Mouse (Mus musculus) heart, embryonic 16.5 days (tissue): ENCODE data around the gene Tmem203. TPM values are rescaled to one million over a fixed set of nuclear protein-coding genes. Genes with fewer than 3 reads are reported as not detected.

Experiments
- ATAC-seq: fragments of 200-750 bp; cut with Nextera tagmentation; replicated peaks from 2 replicates; pipeline ENCODE4 v1.8.0; 2017; ENCODE audit warnings: moderate number of reproducible peaks; ENCODE audit not compliant: insufficient read depth, low FRiP score; ENCODE audit errors: extremely low read depth
- H3K27ac ChIP-seq: fragments of 300-500 bp; sonication (generic); 2 replicates; pipeline ENCODE4 v1.5.1; 2014; ENCODE audit warnings: mild to moderate bottlenecking, low read length, control low read depth, moderate library complexity
- H3K27me3 ChIP-seq: fragments of 300-500 bp; sonication (generic); 2 replicates; pipeline ENCODE4 v1.6.1; 2014; ENCODE audit warnings: low read length, mixed read lengths; ENCODE audit not compliant: control insufficient read depth, insufficient read depth
- H3K36me3 ChIP-seq: fragments of 300-500 bp; sonication (generic); 2 replicates; pipeline ENCODE4 v1.6.1; 2014; ENCODE audit not compliant: control insufficient read depth, insufficient read depth
- H3K4me1 ChIP-seq: fragments of 300-500 bp; sonication (generic); 2 replicates; pipeline ENCODE4 v1.6.1; 2014; ENCODE audit warnings: low read length, mixed read lengths; ENCODE audit not compliant: control insufficient read depth, insufficient read depth
- H3K4me2 ChIP-seq: fragments of 300-500 bp; sonication (generic); 2 replicates; pipeline ENCODE4 v1.6.1; 2014; ENCODE audit warnings: low read depth, mild to moderate bottlenecking, control low read depth, low read length
- H3K4me3 ChIP-seq: fragments of 300-500 bp; sonication (generic); 2 replicates; pipeline ENCODE4 v1.5.1; 2014; ENCODE audit warnings: mild to moderate bottlenecking, control low read depth, low read length
- H3K9ac ChIP-seq: fragments of 300-500 bp; sonication (generic); 2 replicates; pipeline ENCODE4 v1.6.1; 2014; ENCODE audit warnings: low read length, control low read depth
- H3K9me3 ChIP-seq: fragments of 300-500 bp; sonication (generic); replicated peaks from 2 replicates; pipeline ENCODE4 v1.6.1; 2016; ENCODE audit warnings: low read length; ENCODE audit not compliant: control insufficient read depth
- WGBS: fragments of 180-500 bp; shearing (Covaris S2); extraction: QIAGEN DNeasy Blood & Tissue Kit; methylation state at CpG from one replicate; pipeline ENCODE4 v1.1.7; 2014; 5-methylcytosine and 5-hydroxymethylcytosine counted together
- polyA plus RNA-seq: library from polyadenylated mRNA; unstranded; fragments of >200 nt; fragmentation: Nextera tagmentation; extraction: Ambion mirVana; gene quantifications from 2 replicates; pipeline ENCODE4 v1.2.1, GENCODE M21; 2015

The Tmem203 gene
- polyA plus RNA-seq, 1 experiment from 2014 or later = 15.1 TPM

GRCm38 (mm10) chr2:25264286-25264660 is 9.0 kb downstream of the Tmem203 start:
- H3K27ac ChIP-seq = no peak overlapping the region
- peaks cover 8% of the 10 kb centered on the region for H3K27me3 ChIP-seq
- H3K36me3 ChIP-seq = no peaks in the 10 kb centered on the region
- no peaks in the 10 kb centered on the region for H3K9me3 ChIP-seq
- no peak overlapping the region for H3K9ac ChIP-seq
- ATAC-seq = no peak
- H3K4me3 ChIP-seq = no peak overlapping the region
- H3K4me1 ChIP-seq = peaks cover 34% of the 10 kb centered on the region
- H3K4me2 ChIP-seq = no peak overlapping the region
- WGBS = 66% methylated on average over 5 of the region's 5 CpGs

DNA sequence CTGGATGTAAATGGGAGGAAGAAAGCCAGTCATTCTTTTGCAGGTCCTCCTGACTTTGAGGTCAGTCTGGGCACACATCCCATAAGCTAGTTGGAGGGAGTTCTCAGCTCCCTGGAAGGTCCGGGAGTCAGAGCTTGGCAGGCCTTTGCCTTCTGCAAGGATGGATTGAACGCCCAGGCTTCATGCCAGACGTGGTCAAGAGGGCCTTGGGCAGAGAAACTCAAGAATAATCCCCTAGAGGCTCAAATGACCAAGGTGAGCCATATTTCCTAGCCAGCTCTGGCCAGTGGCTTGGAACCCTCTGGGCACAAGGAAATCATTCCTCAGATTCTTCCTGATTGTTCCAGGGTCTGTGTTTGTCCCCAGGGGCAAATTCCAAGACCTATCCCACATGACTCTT is 9.6 kb downstream of the Tmem203 start:
- Histone ChIP-seq H3K27ac (no peak overlapping the region), H3K36me3 (0 out of 2 replicates have a peak, but pooled peaks cover 4% of the 10 kb centered on the region), H3K9me3 (no peaks in the 10 kb centered on the region), H3K4me2 (no peak overlapping the region), H3K4me3 (no peak overlapping the region), H3K4me1 (peaks cover 34% of the 10 kb centered on the region), H3K27me3 (peaks cover 8% of the 10 kb centered on the region), H3K9ac (no peak overlapping the region)
- ATAC-seq = no peak
- WGBS = 59% methylated on average over 3 of the region's 3 CpGs

DNA sequence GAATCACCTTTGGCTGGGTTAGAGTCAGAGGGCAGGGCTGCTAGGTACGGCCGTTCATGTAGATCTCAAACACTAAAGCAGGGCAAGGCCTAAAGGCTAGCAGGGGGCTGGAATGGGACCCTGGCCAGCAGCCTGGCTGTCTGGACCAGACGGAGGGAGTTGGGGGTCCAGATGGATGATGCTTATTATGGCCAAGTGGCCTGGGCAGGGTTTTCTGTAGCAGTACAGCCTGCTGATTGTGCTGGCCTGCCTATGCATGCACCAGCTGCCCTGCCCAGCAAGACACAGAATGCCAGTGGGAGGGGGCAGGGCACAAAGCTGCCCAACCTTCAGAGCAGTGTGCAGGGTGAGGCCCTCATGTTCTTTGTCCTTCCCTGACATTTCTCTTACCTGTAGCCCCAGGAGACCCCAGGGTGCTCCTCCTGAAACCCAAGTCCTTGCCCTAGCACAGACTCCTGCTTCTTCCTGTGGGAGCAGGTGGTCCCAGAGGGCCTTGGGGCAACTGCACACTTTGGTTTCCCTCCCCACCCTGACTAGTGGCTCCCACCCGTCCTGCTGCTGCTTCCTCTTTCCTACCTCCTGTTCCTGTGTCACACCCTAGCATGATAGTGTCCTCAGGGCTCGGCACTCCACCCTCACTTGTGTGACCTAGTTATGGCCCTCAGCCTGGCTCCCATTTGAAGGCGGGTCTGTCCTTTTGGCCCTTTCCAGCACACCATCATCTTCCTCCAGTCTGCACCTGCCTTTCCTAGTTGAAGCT is 10.8 kb downstream of the Tmem203 start:
- ATAC-seq = no peak
- 51% methylated on average over 6 of the region's 6 CpGs for WGBS
- H3K36me3 ChIP-seq = peaks cover 11% of the 10 kb centered on the region; the same call in 1 of the 2 replicates
- peak overlapping the region; percentile 17; the same call in 1 of the 2 replicates for H3K4me2 ChIP-seq
- peaks cover 37% of the 10 kb centered on the region for H3K4me1 ChIP-seq
- peak overlapping the region; percentile 45; the same call in 1 of the 2 replicates for H3K9ac ChIP-seq
- no peaks in the 10 kb centered on the region for H3K9me3 ChIP-seq
- H3K4me3 ChIP-seq = no peak overlapping the region
- H3K27me3 ChIP-seq = peaks cover 8% of the 10 kb centered on the region
- no peak overlapping the region for H3K27ac ChIP-seq

- Histone ChIP-seq H3K4me3 (no peak overlapping the region), H3K36me3 (peaks cover 11% of the 10 kb centered on the region; the same call in 1 of the 2 replicates), H3K9ac (no peak overlapping the region), H3K27me3 (peaks cover 8% of the 10 kb centered on the region), H3K27ac (no peak overlapping the region), H3K4me2 (0 out of 2 replicates have a peak overlapping the region, but pooled peaks have one; percentile 13), H3K4me1 (peaks cover 43% of the 10 kb centered on the region), H3K9me3 (no peaks in the 10 kb centered on the region)
- WGBS = 36% methylated on average over 2 of the region's 2 CpGs
- no peak for ATAC-seq
Measured at GRCm38 (mm10) chr2:25266720-25267119, 11.5 kb downstream of the Tmem203 start.

DNA sequence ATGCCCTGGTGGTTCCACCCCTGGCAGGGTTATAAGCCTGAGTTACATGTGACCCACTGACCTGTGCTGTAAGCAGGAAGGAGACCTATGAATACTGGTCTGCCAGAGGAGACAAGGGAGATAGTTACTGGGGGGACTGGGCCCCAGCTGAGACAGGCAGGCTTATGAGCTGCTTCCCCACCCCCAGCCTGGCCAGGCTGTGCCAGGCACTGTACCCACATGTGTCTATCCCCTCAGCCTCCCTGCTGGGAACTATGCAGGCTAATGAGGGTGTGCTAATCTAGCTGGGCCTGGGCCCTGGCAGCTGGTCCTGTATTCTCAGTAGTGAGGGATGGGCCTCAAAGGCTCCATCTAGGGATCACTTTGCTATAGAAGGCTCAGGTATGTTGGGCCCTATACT is 12.0 kb downstream of the Tmem203 start:
- peaks cover 43% of the 10 kb centered on the region for H3K4me1 ChIP-seq
- no peak for ATAC-seq

DNA sequence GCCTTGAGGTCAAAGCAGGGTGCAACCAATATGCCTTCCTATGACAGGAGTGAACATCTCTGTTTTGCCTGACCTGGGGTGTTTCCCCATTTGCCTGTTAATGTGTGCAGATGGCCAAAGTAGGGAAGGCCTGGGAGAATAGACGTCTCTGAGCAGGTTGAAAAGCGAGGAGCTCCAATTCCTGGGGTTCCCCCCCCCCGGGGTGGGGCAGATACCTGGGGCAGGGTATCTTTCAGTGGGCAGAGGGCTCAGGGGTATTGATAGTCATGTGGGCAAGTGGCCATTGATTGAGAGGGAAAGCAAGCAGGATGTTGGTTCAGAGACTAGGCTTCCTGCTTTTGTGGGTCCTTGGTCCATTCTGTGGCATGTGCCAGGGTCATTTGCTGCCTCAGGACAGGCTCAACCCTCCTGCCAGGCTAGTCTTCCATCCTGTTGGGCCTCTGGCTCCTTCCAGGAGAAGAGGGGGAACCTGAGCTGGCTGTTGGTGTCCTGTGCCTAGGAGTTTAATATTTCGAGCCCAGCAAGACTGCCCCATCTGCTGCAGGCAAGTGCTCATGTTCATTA is 12.6 kb downstream of the Tmem203 start:
- H3K27ac ChIP-seq = no peak overlapping the region
- H3K9me3 ChIP-seq = no peaks in the 10 kb centered on the region
- H3K4me1 ChIP-seq = peaks cover 43% of the 10 kb centered on the region
- no peak overlapping the region for H3K4me2 ChIP-seq
- peaks cover 11% of the 10 kb centered on the region; the same call in 1 of the 2 replicates for H3K36me3 ChIP-seq
- H3K27me3 ChIP-seq = peaks cover 8% of the 10 kb centered on the region
- WGBS = 67% methylated on average over 4 of the region's 4 CpGs
- no peak for ATAC-seq
- no peak overlapping the region for H3K9ac ChIP-seq
- no peak overlapping the region for H3K4me3 ChIP-seq

More for the DNA sequence above, 12.0 kb downstream of the Tmem203 start:
- no peak overlapping the region for H3K4me2 ChIP-seq
- peaks cover 11% of the 10 kb centered on the region; the same call in 1 of the 2 replicates for H3K36me3 ChIP-seq
- H3K9me3 ChIP-seq = no peaks in the 10 kb centered on the region
- no peak overlapping the region for H3K4me3 ChIP-seq
- peaks cover 8% of the 10 kb centered on the region for H3K27me3 ChIP-seq
- H3K27ac ChIP-seq = no peak overlapping the region
- H3K9ac ChIP-seq = no peak overlapping the region

GRCm38 (mm10) chr2:25271827-25272511 is 16.7 kb downstream of the Tmem203 start, which contains the start of the genes Ssna1 and Anapc2:
Gene Ssna1, minus strand, starts transcription at chr2:25272438.
Gene Anapc2, plus strand, starts transcription at chr2:25272478.
- Histone ChIP-seq H3K4me3 (peak within 1 kb of the TSS; percentile 78), H3K27me3 (no peaks in the 10 kb centered on the region), H3K36me3 (peaks cover 33% of the 10 kb centered on the region), H3K9ac (peak within 1 kb of the TSS; percentile 82), H3K9me3 (no peaks in the 10 kb centered on the region), H3K27ac (peak within 1 kb of the TSS; percentile 86), H3K4me2 (peak within 1 kb of the TSS; percentile 96), H3K4me1 (peaks cover 25% of the 10 kb centered on the region)
- peak; percentile 96 for ATAC-seq
- under 1% methylated on average over 55 of the region's 55 CpGs for WGBS

DNA sequence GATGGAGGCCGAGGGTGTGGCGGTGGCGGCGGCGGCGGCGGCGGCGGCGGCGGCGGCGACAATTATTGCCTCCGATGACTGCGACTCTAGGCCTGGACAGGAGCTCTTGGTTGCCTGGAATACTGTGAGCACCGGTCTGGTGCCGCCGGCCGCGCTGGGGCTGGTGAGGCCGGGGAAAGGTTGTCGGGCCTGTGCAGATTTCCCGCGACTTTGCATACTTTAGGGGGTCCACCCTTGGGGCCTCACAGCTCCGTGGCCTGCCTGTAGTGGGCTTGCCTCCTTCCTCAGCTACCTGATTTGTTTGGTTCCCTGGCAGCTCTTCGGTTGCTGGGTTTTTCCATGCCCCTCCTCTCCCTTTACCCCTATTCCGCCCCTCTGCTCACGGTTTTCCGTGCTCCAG is 17.3 kb downstream of the Tmem203 start:
- Histone ChIP-seq H3K9me3 (no peaks in the 10 kb centered on the region), H3K36me3 (peaks cover 35% of the 10 kb centered on the region), H3K4me2 (peak overlapping the region; percentile 96), H3K27me3 (no peaks in the 10 kb centered on the region), H3K4me3 (peak overlapping the region; percentile 78), H3K27ac (peak overlapping the region; percentile 65), H3K9ac (peak overlapping the region; percentile 82), H3K4me1 (peaks cover 19% of the 10 kb centered on the region)
- ATAC-seq = peak; percentile 47
- 0% methylated on average over 23 of the region's 29 CpGs for WGBS
